Mouse (Mus musculus): Measurements from ENCODE around the gene Dync1h1. TPM values are rescaled to one million over a fixed set of nuclear protein-coding genes. Genes with fewer than 3 reads are reported as not detected.
"Not testable (repeated sequence)": the region's sequence is repeated elsewhere in the genome, so short reads cannot be mapped to it uniquely, and the experiment has no call there.

Gene Dync1h1
- polyA plus RNA-seq, 1 experiment from 2014 or later: 142 TPM

DNA sequence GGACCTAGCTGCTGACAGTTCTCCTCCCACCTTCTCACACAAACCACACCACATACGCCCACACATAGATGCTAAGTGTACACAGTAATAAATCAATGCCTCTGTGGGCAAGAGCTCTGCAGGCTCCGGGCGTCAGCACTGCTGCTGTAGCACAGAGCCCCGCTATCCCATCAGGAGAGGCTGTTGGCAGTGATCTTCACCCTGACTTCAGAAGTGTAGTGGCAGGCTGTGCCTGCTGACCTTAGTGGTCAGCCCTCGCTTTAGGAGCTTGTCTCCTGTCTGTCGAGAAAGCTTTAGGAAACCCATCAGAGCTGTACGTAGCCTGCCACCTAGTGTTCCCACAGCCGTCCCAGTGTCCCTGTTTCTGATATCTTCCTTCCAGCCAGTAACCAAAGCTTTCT, 49.0 kb downstream of the Dync1h1 start:
- Histone ChIP-seq H3K79me2 (ENCODE audit: inconsistent target) (no peaks in the 10 kb centered on the region), H3K36me3 (ENCODE audit: inconsistent target) (peaks cover 98% of the 10 kb centered on the region), H3K4me3 (ENCODE audit: inconsistent target) (no peak overlapping the region), H3K27ac (no peak overlapping the region)
- WGBS (ENCODE audit: missing documents): 87% methylated on average over 8 of the region's 8 CpGs

DNA sequence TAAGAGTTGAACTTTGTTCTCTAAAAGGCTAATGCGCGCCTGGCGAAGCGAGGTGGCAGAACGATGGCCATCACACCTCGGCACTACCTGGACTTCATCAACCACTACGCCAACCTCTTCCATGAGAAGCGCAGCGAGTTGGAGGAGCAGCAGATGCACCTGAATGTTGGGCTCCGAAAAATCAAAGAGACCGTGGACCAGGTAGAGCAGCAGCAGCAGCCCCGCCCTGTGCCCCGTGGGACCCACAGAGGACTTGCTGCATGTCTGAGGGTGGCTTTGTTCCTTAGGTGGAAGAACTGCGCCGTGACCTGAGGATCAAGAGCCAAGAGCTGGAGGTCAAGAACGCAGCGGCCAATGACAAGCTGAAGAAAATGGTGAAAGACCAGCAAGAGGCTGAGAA, 50.2 kb downstream of the Dync1h1 start:
- Histone ChIP-seq H3K36me3 (ENCODE audit: inconsistent target) (peaks cover 100% of the 10 kb centered on the region), H3K27ac (no peak overlapping the region), H3K79me2 (ENCODE audit: inconsistent target) (no peaks in the 10 kb centered on the region), H3K4me3 (ENCODE audit: inconsistent target) (no peak overlapping the region)
- WGBS (ENCODE audit: missing documents): 97% methylated on average over 16 of the region's 17 CpGs

DNA sequence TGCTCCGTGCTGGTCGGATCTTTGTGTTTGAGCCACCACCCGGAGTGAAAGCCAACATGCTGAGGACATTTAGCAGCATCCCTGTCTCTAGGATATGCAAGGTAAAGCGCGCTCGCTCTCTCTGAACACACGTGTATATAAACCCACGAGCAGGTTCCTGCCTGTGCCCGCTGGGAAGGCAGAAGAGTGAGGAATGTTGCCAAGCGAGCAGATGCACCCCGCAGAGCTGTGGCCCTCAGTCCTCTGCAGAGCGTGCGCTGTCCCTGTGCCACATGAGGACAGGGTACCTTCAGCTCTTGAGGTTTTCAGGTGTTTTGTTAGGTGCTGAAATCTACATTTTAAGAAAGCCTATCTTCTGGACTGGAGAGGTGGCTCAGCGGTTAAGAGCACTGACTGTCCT, 60.5 kb downstream of the Dync1h1 start:
- 93% methylated on average over 14 of the region's 14 CpGs for WGBS (ENCODE audit: missing documents)
- no peak overlapping the region for H3K27ac ChIP-seq
- no peak overlapping the region for H3K4me3 ChIP-seq (ENCODE audit: inconsistent target)
- H3K79me2 ChIP-seq (ENCODE audit: inconsistent target): no peaks in the 10 kb centered on the region
- H3K36me3 ChIP-seq (ENCODE audit: inconsistent target): peaks cover 99% of the 10 kb centered on the region

DNA sequence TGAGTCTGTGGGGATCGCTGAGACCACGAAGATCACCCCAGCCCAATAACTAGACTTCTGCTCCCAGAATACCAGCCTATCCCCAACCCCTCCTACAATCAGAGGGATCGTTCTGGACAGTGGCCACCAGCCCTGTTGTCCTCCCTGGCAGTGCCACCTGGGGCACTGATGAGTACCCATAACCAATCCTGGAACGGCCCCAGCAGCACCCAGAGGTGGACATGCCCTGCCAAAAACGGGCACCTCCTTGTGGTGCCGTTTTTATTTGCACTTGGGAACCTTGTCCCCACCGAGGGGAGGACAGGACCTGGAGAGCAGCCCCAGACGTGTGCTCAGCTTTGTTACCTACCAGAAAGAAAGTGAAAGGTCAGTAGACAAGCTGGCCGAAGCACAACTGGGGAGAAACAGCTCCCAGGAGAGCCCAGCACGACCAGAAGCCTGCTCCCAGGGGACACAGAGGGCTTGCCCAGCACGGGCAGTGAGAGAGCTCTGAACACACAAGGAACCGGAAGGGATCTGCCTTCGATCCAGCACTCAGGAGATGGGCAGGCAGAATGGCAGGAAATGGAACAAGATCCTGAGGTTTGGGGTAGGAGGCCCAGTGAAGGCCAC, 66.3 kb downstream of the Dync1h1 start:
- Histone ChIP-seq H3K79me2 (ENCODE audit: inconsistent target) (no peaks in the 10 kb centered on the region), H3K36me3 (ENCODE audit: inconsistent target) (peaks cover 61% of the 10 kb centered on the region), H3K27ac (no peak overlapping the region), H3K4me3 (ENCODE audit: inconsistent target) (no peak overlapping the region)
- WGBS (ENCODE audit: missing documents): 86% methylated on average over 13 of the region's 13 CpGs

DNA sequence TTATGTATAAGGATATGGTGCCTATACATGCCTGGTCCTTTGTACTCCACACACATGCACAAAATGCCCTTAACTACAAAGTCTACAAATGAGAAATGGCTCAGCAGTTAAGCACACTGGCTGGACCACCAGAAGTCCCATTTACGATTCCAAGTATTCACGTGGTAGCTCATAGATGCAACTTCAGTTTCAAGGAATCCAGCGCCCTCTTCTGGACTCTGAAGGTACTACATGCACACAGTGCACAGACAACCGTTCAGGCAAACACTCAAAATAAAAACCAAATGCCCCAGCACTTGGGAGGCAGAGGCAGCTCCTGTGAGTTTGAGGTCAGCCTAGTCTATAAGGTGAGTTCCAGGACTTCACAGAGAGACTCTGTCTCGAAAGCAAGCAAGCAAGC, 73.0 kb downstream of the Dync1h1 start:
- 59% methylated on average over 5 of the region's 5 CpGs for WGBS (ENCODE audit: missing documents)
- no peaks in the 10 kb centered on the region for H3K36me3 ChIP-seq (ENCODE audit: inconsistent target)

DNA sequence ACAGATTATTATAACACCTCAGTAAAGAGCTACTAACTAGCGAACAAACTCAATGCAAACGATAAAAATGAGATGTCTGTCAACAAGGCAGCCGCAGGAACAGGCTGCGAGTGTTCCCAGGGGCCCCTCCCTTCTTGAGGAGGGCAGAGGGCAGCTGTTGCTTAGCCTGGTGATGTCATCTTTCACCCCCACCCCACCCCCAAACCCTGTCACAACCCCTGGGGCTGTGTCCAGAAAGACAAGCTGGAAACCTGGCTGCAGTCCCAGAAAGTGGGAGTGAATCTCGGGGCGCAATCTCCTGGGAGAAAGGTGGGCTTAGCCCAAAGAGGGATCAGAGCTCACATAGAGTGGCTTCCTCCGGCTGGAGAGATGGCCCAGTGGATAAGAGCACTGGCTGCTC, 79.9 kb downstream of the Dync1h1 start:
- H3K27ac ChIP-seq: no peak overlapping the region
- H3K79me2 ChIP-seq (ENCODE audit: inconsistent target): no peaks in the 10 kb centered on the region
- WGBS (ENCODE audit: missing documents): 79% methylated on average over 7 of the region's 7 CpGs
- no peak overlapping the region for H3K4me3 ChIP-seq (ENCODE audit: inconsistent target)
- no peaks in the 10 kb centered on the region for H3K36me3 ChIP-seq (ENCODE audit: inconsistent target)

More for the DNA sequence above, 73.0 kb downstream of the Dync1h1 start:
- no peak overlapping the region for H3K27ac ChIP-seq
- no peaks in the 10 kb centered on the region for H3K79me2 ChIP-seq (ENCODE audit: inconsistent target)
- no peak overlapping the region for H3K4me3 ChIP-seq (ENCODE audit: inconsistent target)

DNA sequence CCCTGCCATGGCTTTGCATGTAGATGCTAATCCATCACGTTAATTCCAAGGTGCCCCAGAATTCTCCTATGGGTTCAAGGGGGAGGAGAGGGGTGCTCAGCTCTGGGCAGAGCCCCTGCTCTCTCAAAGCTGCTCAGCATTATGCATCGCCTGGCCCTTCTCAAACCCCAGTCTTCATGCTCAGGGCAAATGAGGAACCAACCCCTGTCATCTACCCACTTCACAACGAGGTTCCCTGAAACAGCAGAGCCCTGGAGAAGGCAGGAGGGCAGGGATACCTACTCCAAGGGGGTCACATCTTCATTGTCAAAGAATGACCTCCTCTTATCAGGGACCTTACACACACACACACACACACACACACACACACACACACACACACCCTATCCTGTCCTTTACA, 80.6 kb downstream of the Dync1h1 start:
- no peak overlapping the region for H3K4me3 ChIP-seq (ENCODE audit: inconsistent target)
- 23% methylated on average over 3 of the region's 3 CpGs for WGBS (ENCODE audit: missing documents)
- H3K36me3 ChIP-seq (ENCODE audit: inconsistent target): no peaks in the 10 kb centered on the region
- no peaks in the 10 kb centered on the region for H3K79me2 ChIP-seq (ENCODE audit: inconsistent target)
- H3K27ac ChIP-seq: no peak overlapping the region

DNA sequence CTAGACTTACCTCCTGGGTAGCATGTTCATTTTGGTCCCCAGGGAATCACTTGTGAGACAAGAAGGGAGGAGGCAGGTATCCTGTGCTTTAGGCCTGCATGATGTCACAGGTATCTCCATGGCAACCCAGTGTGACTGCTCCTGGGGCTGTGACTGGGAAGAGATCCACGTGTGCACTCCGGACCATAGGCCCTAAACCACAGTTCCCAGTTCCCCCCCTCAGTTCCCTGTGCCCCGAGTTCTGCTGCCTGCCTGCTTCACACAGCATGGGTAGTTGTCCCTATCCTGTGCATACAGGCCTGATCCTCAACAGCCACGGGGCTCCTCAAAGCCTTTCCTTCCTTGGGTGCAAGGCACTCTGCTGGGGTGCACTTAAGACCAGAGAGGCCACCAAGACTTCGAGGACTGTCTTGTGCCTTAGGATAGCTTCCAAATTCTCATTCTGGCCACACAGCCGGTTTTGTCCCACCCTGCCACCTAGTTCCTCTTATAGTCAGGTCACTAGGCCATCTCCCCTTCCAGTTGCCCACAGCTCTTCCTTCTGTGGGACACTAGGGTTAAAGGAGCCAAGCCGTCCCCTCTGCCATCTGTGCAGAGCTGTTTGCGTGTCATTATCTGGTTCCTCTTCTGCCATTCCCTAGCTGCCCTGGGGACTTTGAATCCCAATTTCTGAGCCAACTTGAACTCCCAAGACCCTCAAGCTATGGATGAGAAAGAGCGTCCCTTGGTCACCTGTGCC, 81.5 kb downstream of the Dync1h1 start, which contains the start of gene 1700001K19Rik:
Gene 1700001K19Rik (minus strand): TSS at position 59 of the 739 bp plus-strand sequence.
- H3K4me3 ChIP-seq (ENCODE audit: inconsistent target): no peak within 1 kb of the TSS
- H3K27ac ChIP-seq: no peak within 1 kb of the TSS
- no peaks in the 10 kb centered on the region for H3K36me3 ChIP-seq (ENCODE audit: inconsistent target)
- H3K79me2 ChIP-seq (ENCODE audit: inconsistent target): no peaks in the 10 kb centered on the region
- 42% methylated on average over 9 of the region's 9 CpGs for WGBS (ENCODE audit: missing documents)

DNA sequence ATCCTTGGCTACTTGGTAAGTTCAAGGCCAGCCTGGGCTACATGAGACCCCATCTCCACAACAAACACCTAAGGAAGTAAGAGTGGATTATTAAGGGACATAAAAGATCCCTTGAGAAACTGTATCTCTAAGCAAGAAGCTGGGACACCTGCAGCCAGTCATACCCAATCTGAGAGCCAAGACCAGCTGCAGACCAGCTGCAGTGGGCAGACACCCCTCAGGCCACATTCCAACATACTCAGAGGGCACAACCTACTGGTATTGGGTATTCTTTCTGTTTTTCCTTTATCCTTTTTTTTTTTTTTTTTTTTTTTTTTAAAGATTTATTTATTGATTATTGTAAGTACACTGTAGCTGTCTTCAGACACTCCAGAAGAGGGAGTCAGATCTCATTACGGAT, 82.3 kb downstream of the Dync1h1 start:
- H3K27ac ChIP-seq: no peak overlapping the region
- no peaks in the 10 kb centered on the region for H3K79me2 ChIP-seq (ENCODE audit: inconsistent target)
- WGBS (ENCODE audit: missing documents): no CpG with 5 or more reads among the region's 1 CpGs
- H3K36me3 ChIP-seq (ENCODE audit: inconsistent target): no peaks in the 10 kb centered on the region
- H3K4me3 ChIP-seq (ENCODE audit: inconsistent target): no peak overlapping the region

DNA sequence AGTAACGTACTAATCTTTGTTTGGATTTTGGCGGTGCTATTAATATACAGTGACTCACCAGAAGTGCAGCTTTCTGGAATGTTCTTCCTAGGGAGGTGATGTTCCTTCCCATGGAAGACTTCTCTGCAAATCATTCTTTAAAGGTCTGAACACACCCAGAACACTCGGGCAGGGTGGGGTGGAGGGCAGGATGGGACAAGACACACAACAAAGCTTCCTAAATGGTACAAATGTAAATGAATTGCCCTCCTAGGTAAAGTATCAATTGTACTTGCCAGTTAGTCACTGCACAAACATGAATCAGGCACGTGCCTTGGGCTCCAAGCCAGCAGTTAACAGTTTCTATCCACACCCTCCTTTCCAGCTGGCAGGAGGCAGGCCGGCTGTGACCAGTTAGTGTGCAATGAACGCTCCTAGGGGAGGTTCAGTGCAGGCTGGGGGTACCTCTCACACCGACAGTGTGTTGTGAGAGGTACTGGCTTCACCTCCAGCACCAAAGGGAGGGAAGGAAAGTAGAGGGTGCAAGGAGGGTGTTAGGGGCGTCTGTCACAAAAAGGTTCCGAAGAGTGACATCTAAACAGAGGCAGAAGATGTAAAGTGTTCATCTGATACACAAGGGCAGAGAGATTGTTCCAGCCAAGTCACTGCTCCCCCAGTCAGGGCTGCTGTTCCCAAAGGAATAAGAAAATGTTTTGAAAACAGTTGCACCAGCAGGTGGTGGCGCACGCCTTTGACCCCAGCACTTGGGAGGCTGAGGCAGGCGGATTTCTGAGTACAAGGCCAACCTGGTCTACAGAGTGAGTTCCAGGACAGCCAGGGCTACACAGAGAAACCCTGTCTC, 86.9 kb downstream of the Dync1h1 start:
- Histone ChIP-seq H3K27ac (no peak overlapping the region), H3K4me3 (ENCODE audit: inconsistent target) (no peak overlapping the region), H3K36me3 (ENCODE audit: inconsistent target) (peaks cover 19% of the 10 kb centered on the region; the same call in 1 of the 2 replicates), H3K79me2 (ENCODE audit: inconsistent target) (no peaks in the 10 kb centered on the region; the same call in 1 of the 2 replicates)
- whole genome bisulfite sequencing (ENCODE audit: missing documents): 87% methylated on average over 12 of the region's 12 CpGs

DNA sequence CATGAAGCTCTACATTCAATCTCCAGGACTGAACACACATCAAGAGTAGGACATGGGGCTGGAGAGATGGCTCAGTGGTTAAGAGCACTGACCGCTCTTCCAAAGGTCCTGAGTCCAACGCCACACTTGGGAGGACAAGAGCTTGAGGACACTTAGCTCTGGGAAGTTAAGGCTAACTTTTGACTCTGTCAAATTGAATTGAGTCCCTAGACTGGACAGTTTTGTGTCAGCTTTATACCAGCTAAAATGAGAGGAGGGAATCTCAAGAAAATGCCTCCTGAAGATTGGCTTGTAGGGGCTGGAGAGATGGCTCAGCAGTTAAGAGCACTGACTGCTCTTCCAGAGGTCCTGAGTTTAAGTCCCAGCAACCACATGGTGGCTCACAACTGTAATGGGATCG, 87.7 kb downstream of the Dync1h1 start:
- H3K4me3 ChIP-seq (ENCODE audit: inconsistent target); H3K27ac ChIP-seq; H3K79me2 ChIP-seq (ENCODE audit: inconsistent target): not testable (repeated sequence)
- peaks cover 24% of the 10 kb centered on the region; the same call in 1 of the 2 replicates for H3K36me3 ChIP-seq (ENCODE audit: inconsistent target)
- WGBS (ENCODE audit: missing documents): 91% methylated on average over 3 of the region's 3 CpGs

DNA sequence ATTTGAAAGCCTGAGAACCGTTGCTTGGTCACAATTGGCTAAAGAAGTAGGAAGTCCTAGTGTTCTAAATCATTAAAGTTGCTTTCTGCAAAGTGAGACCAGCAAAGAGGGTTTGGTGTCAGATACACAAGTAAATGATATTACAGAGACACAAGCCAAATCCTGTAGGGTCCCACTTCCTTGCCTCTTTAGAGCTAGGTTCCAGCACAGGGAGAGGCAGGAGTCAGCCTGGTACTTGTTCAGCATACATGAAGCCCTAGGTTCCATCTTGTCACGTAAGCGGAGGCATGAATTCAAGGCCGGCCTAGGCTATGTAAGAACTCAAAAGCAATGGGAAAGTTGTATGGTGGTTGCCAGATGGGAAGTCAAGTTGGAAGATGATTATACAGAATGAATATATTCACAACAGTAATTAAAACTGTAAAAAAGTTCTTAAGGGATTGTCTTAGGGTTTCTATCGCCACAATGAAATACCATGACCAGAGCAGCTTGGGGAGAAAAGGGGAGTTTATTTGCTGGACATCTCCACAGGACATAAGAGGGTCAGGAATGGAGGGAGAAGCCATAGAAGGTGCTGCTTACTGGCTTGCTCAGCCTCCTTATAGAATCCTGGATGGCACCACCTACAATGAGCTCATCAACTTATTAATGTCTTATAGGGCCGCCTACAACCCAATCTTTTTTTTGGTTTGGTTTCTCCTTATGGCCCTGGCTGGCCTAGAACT, 88.8 kb downstream of the Dync1h1 start:
- Histone ChIP-seq H3K4me3 (ENCODE audit: inconsistent target) (no peak overlapping the region), H3K36me3 (ENCODE audit: inconsistent target) (peaks cover 24% of the 10 kb centered on the region; the same call in 1 of the 2 replicates), H3K79me2 (ENCODE audit: inconsistent target) (peaks cover 10% of the 10 kb centered on the region), H3K27ac (no peak overlapping the region)
- WGBS (ENCODE audit: missing documents): 94% methylated on average over 6 of the region's 6 CpGs

DNA sequence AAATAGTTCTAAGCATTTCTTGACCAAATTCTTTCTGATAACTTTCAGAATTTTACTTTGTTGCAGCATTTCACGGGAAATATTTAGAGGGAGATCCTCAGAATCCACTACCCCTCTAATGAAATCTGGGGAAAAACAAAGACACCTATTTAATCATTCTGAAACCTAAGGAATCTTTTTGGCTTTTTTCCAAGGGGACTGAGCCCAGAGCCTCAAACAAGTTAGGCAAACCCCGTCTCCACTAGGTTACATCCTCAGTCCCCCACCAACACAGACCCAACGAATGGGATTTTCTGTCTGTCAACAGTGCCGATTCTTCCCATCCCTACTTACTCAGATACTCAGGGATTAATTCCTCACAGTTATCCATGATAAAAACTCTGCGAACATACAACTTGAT, 92.1 kb downstream of the Dync1h1 start:
- H3K4me3 ChIP-seq (ENCODE audit: inconsistent target); H3K27ac ChIP-seq: not testable (repeated sequence)
- WGBS (ENCODE audit: missing documents): 100% methylated on average over 3 of the region's 5 CpGs
- Histone ChIP-seq H3K79me2 (ENCODE audit: inconsistent target) (peaks cover 16% of the 10 kb centered on the region), H3K36me3 (ENCODE audit: inconsistent target) (peaks cover 24% of the 10 kb centered on the region; the same call in 1 of the 2 replicates)

DNA sequence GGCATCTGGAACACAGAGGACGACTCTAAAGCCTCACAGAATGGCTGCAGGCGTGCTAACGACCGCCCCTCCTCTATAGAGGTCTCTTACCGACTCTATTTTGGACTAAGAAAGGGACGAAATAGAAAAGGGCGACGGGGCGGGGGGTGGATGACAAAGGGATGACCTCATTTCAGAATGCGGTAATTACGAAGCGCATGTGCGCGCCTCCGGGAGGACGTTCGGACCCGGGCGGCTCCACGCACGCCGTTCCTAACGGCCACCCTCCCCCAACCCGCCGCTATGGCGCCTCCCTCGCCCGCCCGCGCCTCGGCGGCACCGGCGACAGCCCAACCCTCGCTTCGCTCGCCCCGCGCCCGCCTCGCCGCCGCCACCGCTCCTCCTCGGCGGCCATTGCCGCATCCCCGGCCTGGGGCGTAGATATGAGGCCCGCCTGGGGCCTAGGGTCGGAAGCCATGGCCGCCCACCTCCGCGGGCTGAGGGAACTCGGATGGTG, 94.5 kb downstream of the Dync1h1 start:
- Histone ChIP-seq H3K79me2 (ENCODE audit: inconsistent target) (peaks cover 16% of the 10 kb centered on the region), H3K27ac (0 out of 2 replicates have a peak overlapping the region, but pooled peaks have one; percentile 13), H3K4me3 (ENCODE audit: inconsistent target) (peak overlapping the region; percentile 57), H3K36me3 (ENCODE audit: inconsistent target) (peaks cover 15% of the 10 kb centered on the region; the same call in 1 of the 2 replicates)
- under 1% methylated on average over 52 of the region's 55 CpGs for WGBS (ENCODE audit: missing documents)

Data from macrophage (primary cell).